Mouse (Mus musculus): ENCODE measurements around the gene Hoxa3. TPM values are rescaled to one million over a fixed set of nuclear protein-coding genes. Genes with fewer than 3 reads are reported as not detected.

The Hoxa3 gene
- polyA plus RNA-seq (2016; fragmentation: Nextera tagmentation; extraction: Ambion mirVana) = 3.6 and 9.7 TPM in 2 replicates

DNA sequence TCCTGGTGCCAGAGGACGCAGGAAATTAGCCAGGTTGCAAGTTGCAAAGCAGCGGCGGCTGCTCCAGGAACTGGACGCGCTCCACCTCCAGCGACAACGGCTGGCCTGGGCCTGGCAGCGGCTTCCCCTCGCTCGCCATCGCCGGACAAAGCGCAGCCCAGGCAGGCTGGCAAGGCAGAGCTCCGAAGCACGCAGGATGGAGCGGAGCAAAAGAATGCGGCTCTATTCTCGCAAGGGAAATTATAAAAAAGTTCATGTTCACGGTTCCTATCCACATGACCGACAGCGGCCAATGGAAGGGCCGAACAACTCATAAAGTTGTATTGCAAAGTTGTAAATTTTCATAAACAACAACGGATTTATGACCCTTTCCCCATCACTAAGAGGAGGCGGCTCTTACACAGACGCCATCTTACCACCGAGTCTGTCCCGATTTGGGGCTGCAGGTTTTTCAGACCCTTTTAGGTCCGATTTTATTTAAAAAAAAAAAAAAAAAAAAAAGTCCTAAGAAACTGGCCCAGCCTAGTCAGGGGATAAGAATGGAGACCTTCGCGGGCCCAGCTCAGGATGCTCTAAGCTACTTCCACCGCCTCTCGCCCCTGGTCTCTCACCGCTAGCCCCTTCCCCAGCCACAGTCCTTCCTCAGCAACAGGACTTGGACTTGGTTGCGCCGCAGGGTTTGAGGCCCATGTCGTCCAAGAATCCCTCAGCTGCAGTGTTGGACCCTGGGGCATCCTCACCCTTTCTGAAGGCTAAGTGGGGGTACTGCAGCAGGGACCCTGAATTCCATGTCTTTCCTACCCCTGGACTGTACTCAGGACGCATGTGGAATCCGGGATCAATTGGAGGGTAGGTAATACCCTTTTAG lies at the start of gene Hoxa3, which contains the start of gene Gm28308:
Hoxa3 (minus strand) TSS at position 218 of the 868 bp plus-strand sequence.
Gm28308 (minus strand) TSS at position 221 of the 868 bp plus-strand sequence.
- Histone ChIP-seq H3K27ac (no peak within 1 kb of the TSS), H3K9me3 (no peaks in the 10 kb centered on the region), H3K4me1 (replicated peaks) (peaks cover 17% of the 10 kb centered on the region), H3K36me3 (no peaks in the 10 kb centered on the region), H3K27me3 (ENCODE audit: insufficient read depth, poor library complexity, severe bottlenecking) (peaks cover 100% of the 10 kb centered on the region), H3K4me3 (no peak within 1 kb of the TSS)
- WGBS = 2% methylated on average over 38 of the region's 38 CpGs
- DNase-seq (ENCODE audit: low spot score) = no peak

DNA sequence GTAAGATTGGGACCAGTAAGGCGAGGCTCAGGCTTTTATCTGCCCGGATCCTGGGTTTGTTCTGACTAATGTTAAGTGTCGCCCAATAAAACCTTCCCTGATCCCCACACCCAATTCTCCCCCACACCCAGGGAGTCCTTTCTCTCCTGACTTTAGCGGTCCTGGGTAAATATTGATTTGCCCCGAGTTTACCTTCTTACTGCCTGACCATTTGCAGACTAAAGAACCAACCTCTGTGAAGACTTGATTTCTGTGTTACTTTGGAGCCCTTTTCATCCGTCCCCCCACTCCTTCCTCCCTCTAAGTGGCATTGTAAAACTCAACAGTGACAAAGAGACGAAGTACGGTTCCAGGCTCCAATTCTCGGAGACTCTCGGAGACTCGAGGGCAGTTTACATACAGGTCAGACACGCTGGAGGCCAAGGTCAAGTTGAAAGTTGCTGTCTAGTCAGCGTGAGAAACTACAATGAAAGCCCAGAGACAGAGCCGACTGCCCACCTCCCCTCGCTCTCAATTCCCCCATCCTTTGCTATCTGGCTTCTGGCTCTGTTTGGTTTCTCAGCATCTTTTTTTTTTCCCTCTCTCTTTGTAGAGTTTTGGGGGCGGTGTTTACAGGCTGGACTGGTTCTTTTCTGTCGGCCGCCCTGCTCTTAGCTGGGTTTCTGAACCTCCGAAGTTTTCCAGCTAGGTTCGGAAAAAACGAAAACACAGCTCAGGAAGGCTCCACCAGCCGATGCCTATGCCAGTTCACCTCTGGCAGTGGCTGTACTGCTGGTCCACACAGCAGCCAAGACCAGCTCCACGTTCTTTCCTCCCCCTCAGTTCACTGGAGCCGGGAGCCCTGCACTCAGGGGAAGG lies 49.6 kb upstream of the Hoxa3 start:
- WGBS = 2% methylated on average over 24 of the region's 24 CpGs

GRCm38 (mm10) chr6:52261751-52262462 lies 48.8 kb upstream of the Hoxa3 start:
- DNase-seq (ENCODE audit: low spot score) = peak; percentile 43
- H3K9me3 ChIP-seq = no peaks in the 10 kb centered on the region
- peaks cover 15% of the 10 kb centered on the region for H3K4me1 ChIP-seq (replicated peaks)
- H3K27me3 ChIP-seq (ENCODE audit: insufficient read depth, poor library complexity, severe bottlenecking) = peaks cover 100% of the 10 kb centered on the region
- 3% methylated on average over 9 of the region's 9 CpGs for WGBS
- H3K4me3 ChIP-seq = no peak overlapping the region
- H3K36me3 ChIP-seq = no peaks in the 10 kb centered on the region
- no peak overlapping the region for H3K27ac ChIP-seq

More for the DNA sequence above, 49.6 kb upstream of the Hoxa3 start:
- H3K27me3 ChIP-seq (ENCODE audit: insufficient read depth, poor library complexity, severe bottlenecking) = peaks cover 100% of the 10 kb centered on the region
- peak; percentile 60 for DNase-seq (ENCODE audit: low spot score)
- no peaks in the 10 kb centered on the region for H3K9me3 ChIP-seq
- no peaks in the 10 kb centered on the region for H3K36me3 ChIP-seq
- H3K4me1 ChIP-seq (replicated peaks) = peaks cover 15% of the 10 kb centered on the region
- no peak overlapping the region for H3K27ac ChIP-seq
- H3K4me3 ChIP-seq = no peak overlapping the region

GRCm38 (mm10) chr6:52260654-52261575 lies 47.8 kb upstream of the Hoxa3 start, which contains the start of gene Hoxa13:
Gene Hoxa13, minus strand, starts transcription at chr6:52260880.
- no peaks in the 10 kb centered on the region for H3K9me3 ChIP-seq
- H3K4me1 ChIP-seq (replicated peaks) = peaks cover 15% of the 10 kb centered on the region
- H3K27ac ChIP-seq = no peak within 1 kb of the TSS
- under 1% methylated on average over 37 of the region's 72 CpGs for WGBS
- peak; percentile 70 for DNase-seq (ENCODE audit: low spot score)
- H3K4me3 ChIP-seq = peak within 1 kb of the TSS; percentile 45
- no peaks in the 10 kb centered on the region for H3K36me3 ChIP-seq
- H3K27me3 ChIP-seq (ENCODE audit: insufficient read depth, poor library complexity, severe bottlenecking) = peaks cover 100% of the 10 kb centered on the region

- WGBS = under 1% methylated on average over 39 of the region's 39 CpGs
- DNase-seq (ENCODE audit: low spot score) = peak; percentile 61
- H3K27me3 ChIP-seq (ENCODE audit: insufficient read depth, poor library complexity, severe bottlenecking) = peaks cover 100% of the 10 kb centered on the region
These were observed 46.7 kb upstream of the Hoxa3 start for GRCm38 (mm10) chr6:52259811-52260261.

DNA sequence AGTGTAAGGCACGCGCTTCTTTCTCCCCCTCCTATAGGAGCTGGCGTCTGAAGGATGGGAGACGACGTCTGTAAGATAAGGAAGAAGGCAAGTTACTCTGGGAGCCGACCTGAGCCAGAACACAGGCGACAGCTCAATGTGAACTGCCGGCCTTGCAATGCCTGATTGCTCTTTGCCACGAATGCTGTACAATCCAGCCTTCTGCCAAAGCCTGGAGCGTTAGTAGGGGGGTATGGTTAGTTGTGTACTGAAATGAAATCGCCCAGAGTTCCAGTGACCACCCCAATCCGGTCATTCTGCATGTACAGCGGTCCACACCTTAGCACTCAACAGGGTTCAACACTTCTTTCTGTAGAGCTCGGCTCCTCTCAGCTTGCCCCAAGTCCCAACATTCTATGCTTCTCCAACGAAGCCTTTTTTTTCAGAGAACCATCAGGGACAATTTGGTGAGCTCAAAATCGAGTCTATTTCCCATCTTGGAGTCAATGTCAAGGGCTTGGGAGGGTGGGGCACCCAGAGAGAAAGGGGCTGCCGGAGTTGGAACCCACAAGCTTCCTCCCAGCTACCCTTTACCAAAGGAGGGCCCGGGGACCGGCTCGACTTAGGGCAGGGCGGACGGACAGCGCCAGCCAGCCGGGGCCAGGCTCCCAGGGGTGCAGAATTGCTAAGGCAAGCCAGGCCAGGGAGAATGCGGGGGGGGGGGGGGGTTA lies 46.1 kb upstream of the Hoxa3 start:
- H3K27me3 ChIP-seq (ENCODE audit: insufficient read depth, poor library complexity, severe bottlenecking) = peaks cover 100% of the 10 kb centered on the region
- H3K36me3 ChIP-seq = no peaks in the 10 kb centered on the region
- peak; percentile 61 for DNase-seq (ENCODE audit: low spot score)
- H3K27ac ChIP-seq = no peak overlapping the region
- H3K9me3 ChIP-seq = no peaks in the 10 kb centered on the region
- H3K4me1 ChIP-seq (replicated peaks) = peaks cover 15% of the 10 kb centered on the region
- WGBS = 1% methylated on average over 25 of the region's 25 CpGs
- H3K4me3 ChIP-seq = no peak overlapping the region

More at GRCm38 (mm10) chr6:52259811-52260261, 46.7 kb upstream of the Hoxa3 start:
- H3K4me3 ChIP-seq = peak overlapping the region; percentile 29
- H3K36me3 ChIP-seq = no peaks in the 10 kb centered on the region
- H3K27ac ChIP-seq = no peak overlapping the region
- H3K4me1 ChIP-seq (replicated peaks) = peaks cover 15% of the 10 kb centered on the region
- no peaks in the 10 kb centered on the region for H3K9me3 ChIP-seq

GRCm38 (mm10) chr6:52256956-52257355 lies 43.8 kb upstream of the Hoxa3 start:
- Histone ChIP-seq H3K9me3 (no peaks in the 10 kb centered on the region), H3K4me1 (replicated peaks) (peaks cover 19% of the 10 kb centered on the region), H3K36me3 (no peaks in the 10 kb centered on the region), H3K4me3 (no peak overlapping the region), H3K27ac (no peak overlapping the region), H3K27me3 (ENCODE audit: insufficient read depth, poor library complexity, severe bottlenecking) (peaks cover 100% of the 10 kb centered on the region)
- under 1% methylated on average over 6 of the region's 6 CpGs for WGBS
- peak; percentile 80 for DNase-seq (ENCODE audit: low spot score)

DNA sequence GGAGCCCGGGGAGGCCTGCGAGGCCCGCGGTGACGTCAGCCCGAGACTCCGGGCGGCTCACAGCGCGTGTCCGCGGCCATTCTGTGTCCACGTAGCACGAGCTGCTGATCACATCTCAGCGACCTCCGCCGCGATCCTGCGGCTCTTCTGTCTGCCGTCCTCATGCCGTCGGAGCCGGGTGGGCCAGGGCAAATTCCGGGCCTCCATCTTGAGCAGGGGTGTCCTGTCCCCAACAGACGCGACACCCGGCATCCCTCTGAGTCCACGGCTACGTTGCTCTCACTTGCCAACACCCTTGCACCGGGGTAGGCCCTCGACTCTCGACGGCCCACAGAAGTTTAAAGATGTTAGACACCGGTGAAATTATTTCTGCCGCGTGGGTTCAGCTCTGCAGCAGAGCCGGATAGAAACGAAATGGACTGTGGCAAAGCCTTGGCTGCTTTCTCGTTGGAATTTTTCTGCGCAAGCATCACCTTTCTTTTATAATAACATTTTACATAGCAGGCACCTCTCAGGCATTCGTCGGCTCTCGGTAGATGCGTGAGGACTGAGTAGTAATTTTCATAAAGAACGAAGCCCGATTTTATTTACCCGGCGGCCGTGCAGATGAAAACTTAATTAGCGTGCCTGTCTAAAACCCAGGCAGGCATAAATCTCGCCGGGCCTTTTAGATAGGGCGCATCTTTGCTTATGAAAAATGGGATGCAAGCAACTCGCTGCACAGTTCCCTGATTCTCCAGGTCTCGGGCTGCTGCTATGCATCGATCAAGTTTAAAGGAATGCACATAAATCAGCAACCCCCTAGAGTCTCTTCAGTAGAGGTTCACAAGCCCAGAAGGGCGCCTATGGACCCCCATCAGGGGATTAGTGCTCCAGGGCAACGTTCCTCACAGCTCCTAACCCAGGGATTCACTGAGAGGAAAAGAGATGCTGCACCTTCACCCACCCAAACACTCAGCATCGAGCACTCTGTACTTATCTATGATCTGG lies 40.7 kb upstream of the Hoxa3 start:
- Histone ChIP-seq H3K36me3 (no peaks in the 10 kb centered on the region), H3K27me3 (ENCODE audit: insufficient read depth, poor library complexity, severe bottlenecking) (peaks cover 100% of the 10 kb centered on the region), H3K9me3 (no peaks in the 10 kb centered on the region), H3K4me1 (replicated peaks) (peaks cover 4% of the 10 kb centered on the region; the same call in 1 of the 2 replicates), H3K27ac (no peak overlapping the region), H3K4me3 (0 out of 2 replicates have a peak overlapping the region, but pooled peaks have one; percentile 13)
- peak; percentile 56 for DNase-seq (ENCODE audit: low spot score)
- WGBS = 2% methylated on average over 59 of the region's 59 CpGs

GRCm38 (mm10) chr6:52252775-52253376 lies 39.7 kb upstream of the Hoxa3 start:
- Histone ChIP-seq H3K27ac (no peak overlapping the region), H3K4me3 (no peak overlapping the region), H3K4me1 (replicated peaks) (peaks cover 4% of the 10 kb centered on the region; the same call in 1 of the 2 replicates), H3K9me3 (no peaks in the 10 kb centered on the region), H3K36me3 (no peaks in the 10 kb centered on the region), H3K27me3 (ENCODE audit: insufficient read depth, poor library complexity, severe bottlenecking) (peaks cover 100% of the 10 kb centered on the region)
- no peak for DNase-seq (ENCODE audit: low spot score)
- WGBS = 3% methylated on average over 35 of the region's 35 CpGs
